Mouse (Mus musculus) G1E-ER4 (cell line): ENCODE data around the gene Crmp1. TPM values are rescaled to one million over a fixed set of nuclear protein-coding genes. Genes with fewer than 3 reads are reported as not detected.

Experiments
- GATA1 ChIP-seq: IDR thresholded peaks from one replicate; pipeline ENCODE4 v1.8.0; 2012; ENCODE audit warnings: low read length, inconsistent platforms
- polyA plus RNA-seq: library from polyadenylated mRNA; stranded (reverse); fragments of >175 nt; gene quantifications from 2 replicates; pipeline ENCODE4 v1.2.3, GENCODE M21; 2012

Crmp1 gene
- polyA plus RNA-seq, 1 experiment, result not detected

- TF ChIP-seq GATA1, result no peak
Measured at GRCm38 (mm10) chr5:37225708-37226107, 16.0 kb upstream of the Crmp1 start.

- no peak for TF ChIP-seq GATA1
Measured at GRCm38 (mm10) chr5:37227956-37228680, 13.6 kb upstream of the Crmp1 start.

- TF ChIP-seq GATA1, result no peak
Measured at GRCm38 (mm10) chr5:37228894-37229293, 12.8 kb upstream of the Crmp1 start.

- TF ChIP-seq GATA1, result no peak
Measured at GRCm38 (mm10) chr5:37233010-37233557, 8.7 kb upstream of the Crmp1 start.

- TF ChIP-seq GATA1, result no peak
Measured at GRCm38 (mm10) chr5:37238654-37239053, 3.1 kb upstream of the Crmp1 start.

GRCm38 (mm10) chr5:37240550-37240949 is 1.2 kb upstream of the Crmp1 start:
- no peak for TF ChIP-seq GATA1

- no peak for TF ChIP-seq GATA1
Measured at GRCm38 (mm10) chr5:37241224-37241623, 516 bp upstream of the Crmp1 start.

- no peak for TF ChIP-seq GATA1
Measured at GRCm38 (mm10) chr5:37242360-37243168, 824 bp downstream of the Crmp1 start.

GRCm38 (mm10) chr5:37243169-37243886 is 1.6 kb downstream of the Crmp1 start:
- TF ChIP-seq GATA1, result no peak

- TF ChIP-seq GATA1, result no peak
Measured at GRCm38 (mm10) chr5:37244161-37244560, 2.4 kb downstream of the Crmp1 start.

GRCm38 (mm10) chr5:37244666-37245242 is 3.0 kb downstream of the Crmp1 start:
- no peak for TF ChIP-seq GATA1

- no peak for TF ChIP-seq GATA1
Measured at GRCm38 (mm10) chr5:37245651-37246050, 3.9 kb downstream of the Crmp1 start.

GRCm38 (mm10) chr5:37246138-37246910 is 4.6 kb downstream of the Crmp1 start:
- TF ChIP-seq GATA1, result no peak

- no peak for TF ChIP-seq GATA1
Measured at GRCm38 (mm10) chr5:37247456-37247855, 5.7 kb downstream of the Crmp1 start.

- TF ChIP-seq GATA1, result no peak
Measured at GRCm38 (mm10) chr5:37248870-37249269, 7.1 kb downstream of the Crmp1 start.
